Mouse (Mus musculus) forebrain, embryonic 15.5 days (tissue): ENCODE data around the gene Fgf3. TPM values are rescaled to one million over a fixed set of nuclear protein-coding genes. Genes with fewer than 3 reads are reported as not detected.
A peak's percentile ranks its signal among the peaks of the same experiment; 100 is the strongest.

ENCODE experiments used
- ATAC-seq: fragments of 200-750 bp; cut with Nextera tagmentation; replicated peaks from 2 replicates; pipeline ENCODE4 v1.8.0; 2017; ENCODE audit warnings: mild to moderate bottlenecking, moderate TSS enrichment, moderate library complexity
- H3K27ac ChIP-seq: fragments of 300-500 bp; sonication (generic); replicated peaks from 2 replicates; pipeline ENCODE4 v1.5.1; 2015; ENCODE audit warnings: mild to moderate bottlenecking, inconsistent platforms
- H3K27me3 ChIP-seq: fragments of 300-500 bp; sonication (generic); 2 replicates; pipeline ENCODE4 v1.6.1; 2015; ENCODE audit warnings: inconsistent platforms
- H3K36me3 ChIP-seq: fragments of 300-500 bp; sonication (generic); 2 replicates; pipeline ENCODE4 v1.6.1; 2015; ENCODE audit warnings: mild to moderate bottlenecking, inconsistent platforms
- H3K4me1 ChIP-seq: fragments of 300-500 bp; sonication (generic); 2 replicates; pipeline ENCODE4 v1.6.1; 2015; ENCODE audit warnings: inconsistent platforms
- H3K4me2 ChIP-seq: fragments of 300-500 bp; sonication (generic); replicated peaks from 2 replicates; pipeline ENCODE4 v1.6.1; 2015; ENCODE audit warnings: mild to moderate bottlenecking, inconsistent platforms
- H3K4me3 ChIP-seq: fragments of 300-500 bp; sonication (generic); 2 replicates; pipeline ENCODE4 v1.5.1; 2015; ENCODE audit warnings: mild to moderate bottlenecking, inconsistent platforms
- H3K9ac ChIP-seq: fragments of 300-500 bp; sonication (generic); replicated peaks from 2 replicates; pipeline ENCODE4 v1.6.1; 2015; ENCODE audit warnings: mild to moderate bottlenecking, inconsistent platforms
- H3K9me3 ChIP-seq: fragments of 300-500 bp; sonication (generic); 2 replicates; pipeline ENCODE4 v1.6.1; 2016; ENCODE audit warnings: inconsistent platforms
- whole genome bisulfite sequencing: fragments of 180-500 bp; shearing (Covaris S2); methylation state at CpG from one replicate; pipeline ENCODE4 v1.1.7; 2015; ENCODE audit warnings: mixed read lengths; 5-methylcytosine and 5-hydroxymethylcytosine counted together
- polyA plus RNA-seq: library from polyadenylated mRNA; unstranded; fragments of >200 nt; fragmentation: Nextera tagmentation; extraction: Ambion mirVana; gene quantifications from 2 replicates; pipeline ENCODE4 v1.2.1, GENCODE M21; 2015

The Fgf3 gene
- polyA plus RNA-seq, 1 experiment from 2014 or later = 2.7 TPM

GRCm38 (mm10) chr7:144821901-144822300 is 16.0 kb upstream of the Fgf3 start:
- Histone ChIP-seq H3K4me3 (no peak overlapping the region), H3K9me3 (no peaks in the 10 kb centered on the region; the same call in 1 of the 2 replicates), H3K27ac (no peak overlapping the region), H3K9ac (no peak overlapping the region), H3K4me2 (no peak overlapping the region), H3K36me3 (no peaks in the 10 kb centered on the region), H3K4me1 (no peaks in the 10 kb centered on the region), H3K27me3 (no peaks in the 10 kb centered on the region)
- no peak for ATAC-seq
- WGBS = 29% methylated on average over 7 of the region's 7 CpGs

DNA sequence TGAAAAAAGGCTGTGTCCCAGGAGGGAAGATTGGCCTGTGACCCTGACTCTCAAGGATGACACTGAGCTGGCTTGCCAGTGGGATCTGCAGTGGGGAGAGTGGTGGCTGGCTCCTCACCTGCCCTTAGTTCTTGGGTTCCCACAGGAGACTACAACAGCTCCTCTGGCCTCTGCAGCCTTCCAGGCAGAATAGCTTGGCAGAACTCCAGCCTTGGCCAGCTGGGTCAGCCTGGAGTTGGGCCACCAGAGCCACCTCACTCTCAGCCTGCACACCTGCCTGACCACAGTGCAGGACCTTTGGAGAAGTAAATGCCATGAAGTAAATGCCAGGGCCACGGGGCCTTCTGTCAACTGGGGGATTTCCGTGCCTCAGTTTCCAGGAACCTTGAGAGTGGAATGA is 13.9 kb upstream of the Fgf3 start:
- Histone ChIP-seq H3K4me1 (no peaks in the 10 kb centered on the region), H3K27ac (no peak overlapping the region), H3K27me3 (no peaks in the 10 kb centered on the region), H3K9ac (no peak overlapping the region), H3K9me3 (no peaks in the 10 kb centered on the region; the same call in 1 of the 2 replicates), H3K4me2 (no peak overlapping the region), H3K36me3 (no peaks in the 10 kb centered on the region), H3K4me3 (no peak overlapping the region)
- WGBS = 93% methylated on average over 2 of the region's 2 CpGs
- no peak for ATAC-seq

GRCm38 (mm10) chr7:144828369-144828768 is 9.5 kb upstream of the Fgf3 start:
- 41% methylated on average over 11 of the region's 11 CpGs for WGBS
- H3K9ac ChIP-seq = no peak overlapping the region
- no peaks in the 10 kb centered on the region for H3K36me3 ChIP-seq
- H3K27me3 ChIP-seq = no peaks in the 10 kb centered on the region
- H3K4me3 ChIP-seq = no peak overlapping the region
- no peaks in the 10 kb centered on the region for H3K4me1 ChIP-seq
- H3K4me2 ChIP-seq = no peak overlapping the region
- no peak overlapping the region for H3K27ac ChIP-seq
- no peaks in the 10 kb centered on the region for H3K9me3 ChIP-seq
- ATAC-seq = no peak

DNA sequence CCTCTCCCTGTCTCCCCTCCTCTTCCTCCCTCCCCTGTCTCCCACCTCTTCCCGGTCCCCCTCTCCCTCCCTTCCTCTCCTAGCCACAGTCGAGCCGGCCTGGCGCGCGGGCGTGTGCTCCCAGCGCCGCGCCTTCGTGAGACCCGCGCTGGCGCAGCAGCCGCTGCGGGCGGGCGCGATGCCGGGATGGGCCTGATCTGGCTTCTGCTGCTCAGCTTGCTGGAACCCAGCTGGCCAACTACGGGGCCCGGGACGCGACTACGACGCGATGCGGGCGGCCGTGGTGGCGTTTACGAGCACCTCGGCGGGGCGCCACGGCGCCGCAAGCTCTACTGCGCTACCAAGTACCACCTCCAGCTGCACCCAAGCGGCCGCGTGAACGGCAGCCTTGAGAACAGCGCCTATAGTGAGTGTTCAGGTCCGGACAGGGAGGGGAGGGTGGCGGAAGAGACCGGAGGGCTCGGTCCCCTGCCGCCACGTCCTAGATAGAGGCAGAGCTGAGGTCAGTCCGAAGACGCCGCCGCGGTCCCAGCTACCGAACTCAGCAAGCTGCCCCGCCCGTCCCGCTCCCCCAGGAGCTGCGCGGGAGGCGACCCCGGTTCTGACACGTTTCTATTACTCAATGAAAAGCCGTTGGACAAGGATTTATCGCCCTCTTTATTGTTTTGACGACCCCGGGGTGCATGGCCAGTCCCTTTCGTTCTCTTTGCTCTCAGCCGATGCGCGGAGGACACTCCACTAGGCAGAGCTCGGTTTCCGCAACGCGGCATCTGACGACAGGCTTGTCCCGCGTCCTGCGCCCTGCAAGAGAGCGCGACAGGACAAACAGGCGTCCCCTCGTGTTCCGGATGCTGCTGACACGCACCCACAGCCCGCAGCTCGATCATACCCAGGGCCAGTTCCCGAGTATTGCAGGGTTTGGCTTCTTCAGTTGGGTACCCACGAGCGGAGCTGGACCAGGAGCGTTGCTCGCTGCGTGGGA is 930 bp downstream of the Fgf3 start:
- Histone ChIP-seq H3K9me3 (no peaks in the 10 kb centered on the region), H3K9ac (peak overlapping the region; percentile 42), H3K4me2 (peak overlapping the region; percentile 66), H3K27me3 (peaks cover 68% of the 10 kb centered on the region), H3K36me3 (no peaks in the 10 kb centered on the region), H3K4me1 (peaks cover 17% of the 10 kb centered on the region), H3K4me3 (peak overlapping the region; percentile 48), H3K27ac (no peak overlapping the region)
- peak; percentile 64 for ATAC-seq
- WGBS = under 1% methylated on average over 94 of the region's 94 CpGs

DNA sequence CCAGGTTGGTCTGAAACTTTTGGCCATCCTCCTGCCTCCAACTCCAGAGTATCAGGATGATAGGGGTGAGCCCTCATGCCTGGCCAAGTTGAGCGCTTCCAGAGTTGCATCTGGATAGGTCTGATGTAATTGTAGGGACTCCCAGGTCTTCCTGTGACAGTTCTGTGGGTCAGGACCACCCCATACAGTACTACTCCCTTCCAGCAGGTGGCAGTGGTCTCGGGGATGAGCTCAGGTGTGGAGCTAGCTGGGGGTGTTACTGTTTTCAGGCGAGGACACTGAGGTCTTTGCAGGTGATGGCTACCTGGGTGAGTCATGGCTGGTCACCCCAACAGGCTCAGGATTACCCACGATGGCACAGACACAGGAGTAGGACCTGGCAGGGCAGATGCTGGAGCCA is 8.3 kb downstream of the Fgf3 start:
- Histone ChIP-seq H3K36me3 (no peaks in the 10 kb centered on the region), H3K4me2 (no peak overlapping the region)
- 27% methylated on average over 4 of the region's 4 CpGs for WGBS

GRCm38 (mm10) chr7:144847067-144847466 is 9.2 kb downstream of the Fgf3 start, which contains the start of gene Fgf4:
TSS of gene Fgf4 (plus strand) at chr7:144847367.
- no peak for ATAC-seq
- no peak within 1 kb of the TSS for H3K4me3 ChIP-seq
- H3K36me3 ChIP-seq = no peaks in the 10 kb centered on the region
- H3K9ac ChIP-seq = no peak within 1 kb of the TSS
- H3K9me3 ChIP-seq = no peaks in the 10 kb centered on the region
- no peak within 1 kb of the TSS for H3K4me2 ChIP-seq
- no peak within 1 kb of the TSS for H3K27ac ChIP-seq
- no peaks in the 10 kb centered on the region for H3K4me1 ChIP-seq
- peaks cover 7% of the 10 kb centered on the region; the same call in 1 of the 2 replicates for H3K27me3 ChIP-seq

More for the DNA sequence above, 8.3 kb downstream of the Fgf3 start:
- H3K4me3 ChIP-seq = no peak overlapping the region
- H3K9ac ChIP-seq = no peak overlapping the region
- peaks cover 13% of the 10 kb centered on the region; the same call in 1 of the 2 replicates for H3K27me3 ChIP-seq
- no peak overlapping the region for H3K27ac ChIP-seq
- no peaks in the 10 kb centered on the region for H3K9me3 ChIP-seq
- no peaks in the 10 kb centered on the region for H3K4me1 ChIP-seq
- no peak for ATAC-seq

GRCm38 (mm10) chr7:144851321-144851720 is 13.4 kb downstream of the Fgf3 start:
- Histone ChIP-seq H3K4me1 (no peaks in the 10 kb centered on the region), H3K4me3 (no peak overlapping the region), H3K27ac (no peak overlapping the region), H3K9me3 (no peaks in the 10 kb centered on the region), H3K4me2 (no peak overlapping the region), H3K9ac (no peak overlapping the region), H3K36me3 (no peaks in the 10 kb centered on the region), H3K27me3 (0 out of 2 replicates have a peak, but pooled peaks cover 4% of the 10 kb centered on the region)
- 61% methylated on average over 3 of the region's 3 CpGs for WGBS
- ATAC-seq = no peak

GRCm38 (mm10) chr7:144854966-144855365 is 17.1 kb downstream of the Fgf3 start:
- no peak overlapping the region for H3K4me2 ChIP-seq
- ATAC-seq = no peak
- WGBS = 66% methylated on average over 3 of the region's 3 CpGs

DNA sequence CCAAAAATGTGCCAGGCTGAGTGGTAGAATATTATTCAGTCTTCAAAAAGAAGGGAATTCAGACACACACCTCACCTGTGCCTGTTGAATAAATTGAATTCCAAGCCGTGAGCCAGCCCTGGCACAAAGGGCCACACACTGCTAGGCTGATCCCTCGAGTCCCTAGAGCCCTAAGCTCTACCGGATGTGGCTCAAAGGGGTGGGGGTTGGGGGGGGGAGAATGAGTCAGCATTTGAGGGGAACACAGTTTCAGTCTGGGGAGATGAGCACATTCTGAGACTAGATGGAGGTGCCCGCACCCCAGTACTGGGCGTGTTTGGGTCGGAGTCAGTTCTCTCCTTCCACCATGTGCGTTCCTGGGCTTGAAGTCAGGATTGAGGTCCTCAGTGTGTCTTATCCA is 19.3 kb downstream of the Fgf3 start:
- no peak overlapping the region for H3K9ac ChIP-seq
- H3K4me2 ChIP-seq = no peak overlapping the region
- no peaks in the 10 kb centered on the region for H3K36me3 ChIP-seq
- no peak overlapping the region for H3K27ac ChIP-seq
- peaks cover 13% of the 10 kb centered on the region for H3K4me1 ChIP-seq
- ATAC-seq = no peak
- 81% methylated on average over 7 of the region's 7 CpGs for WGBS
- no peak overlapping the region for H3K4me3 ChIP-seq
- no peaks in the 10 kb centered on the region for H3K9me3 ChIP-seq
- H3K27me3 ChIP-seq = peaks cover 39% of the 10 kb centered on the region

More at GRCm38 (mm10) chr7:144854966-144855365, 17.1 kb downstream of the Fgf3 start:
- Histone ChIP-seq H3K9me3 (no peaks in the 10 kb centered on the region), H3K4me3 (no peak overlapping the region), H3K27me3 (peaks cover 17% of the 10 kb centered on the region), H3K27ac (no peak overlapping the region), H3K36me3 (no peaks in the 10 kb centered on the region), H3K4me1 (no peaks in the 10 kb centered on the region), H3K9ac (no peak overlapping the region)

- Histone ChIP-seq H3K27ac (no peak overlapping the region), H3K36me3 (no peaks in the 10 kb centered on the region), H3K27me3 (peaks cover 41% of the 10 kb centered on the region), H3K9me3 (no peaks in the 10 kb centered on the region), H3K9ac (no peak overlapping the region), H3K4me2 (no peak overlapping the region), H3K4me3 (no peak overlapping the region), H3K4me1 (peaks cover 14% of the 10 kb centered on the region)
- ATAC-seq = no peak
- 93% methylated on average over 3 of the region's 3 CpGs for WGBS
Observed at GRCm38 (mm10) chr7:144857826-144858342, 20.0 kb downstream of the Fgf3 start.

GRCm38 (mm10) chr7:144858702-144859101 is 20.8 kb downstream of the Fgf3 start:
- no peak for ATAC-seq
- no peak overlapping the region for H3K4me3 ChIP-seq
- peaks cover 14% of the 10 kb centered on the region for H3K4me1 ChIP-seq
- H3K4me2 ChIP-seq = no peak overlapping the region
- H3K9ac ChIP-seq = no peak overlapping the region
- no peak overlapping the region for H3K27ac ChIP-seq
- H3K27me3 ChIP-seq = peaks cover 49% of the 10 kb centered on the region
- no peaks in the 10 kb centered on the region for H3K9me3 ChIP-seq
- WGBS = 88% methylated on average over 1 of the region's 1 CpGs
- no peaks in the 10 kb centered on the region for H3K36me3 ChIP-seq

GRCm38 (mm10) chr7:144861056-144861768 is 23.3 kb downstream of the Fgf3 start:
- no peak for ATAC-seq

More at GRCm38 (mm10) chr7:144861056-144861768, 23.3 kb downstream of the Fgf3 start:
- Histone ChIP-seq H3K9ac (no peak overlapping the region), H3K4me1 (peaks cover 14% of the 10 kb centered on the region), H3K4me3 (peak overlapping the region; percentile 19), H3K27me3 (peaks cover 67% of the 10 kb centered on the region), H3K36me3 (no peaks in the 10 kb centered on the region), H3K27ac (no peak overlapping the region), H3K4me2 (peak overlapping the region; percentile 30), H3K9me3 (no peaks in the 10 kb centered on the region)
- WGBS = under 1% methylated on average over 72 of the region's 72 CpGs
